Mouse (Mus musculus): ENCODE results near the gene Gm2174.

Gene Gm2174

GRCm38 (mm10) chrX:56447524-56448015 is at the start of gene Gm2174:
Gm2174 (plus strand) TSS chrX:56447965.
- no peaks in the 10 kb centered on the region for H3K9me3 ChIP-seq (ENCODE audit: low read length)
- H3K4me1 ChIP-seq (replicated peaks; ENCODE audit: low read depth, low read length): no peaks in the 10 kb centered on the region
- TF ChIP-seq POU5F1 (IDR thresholded peaks at IDR 0.05; ENCODE audit: borderline replicate concordance, low read length) (no peak), CTCF (conservative IDR thresholded peaks at IDR 0.05; ENCODE audit: low read length) (no peak), NANOG (IDR thresholded peaks at IDR 0.05; ENCODE audit: borderline replicate concordance, low read length) (no peak)
- no peaks in the 10 kb centered on the region for H3K27me3 ChIP-seq (ENCODE audit: insufficient read depth, low read length)
- H3K4me3 ChIP-seq (replicated peaks; ENCODE audit: low read length): no peak within 1 kb of the TSS
- H3K36me3 ChIP-seq (ENCODE audit: insufficient read depth, low read length): no peaks in the 10 kb centered on the region

GRCm38 (mm10) chrX:56404646-56405045 is 43.1 kb upstream of the Gm2174 start:
- no peaks in the 10 kb centered on the region for H3K4me1 ChIP-seq (replicated peaks; ENCODE audit: low read depth, low read length)
- no peaks in the 10 kb centered on the region for H3K36me3 ChIP-seq (ENCODE audit: insufficient read depth, low read length)
- H3K27me3 ChIP-seq (ENCODE audit: insufficient read depth, low read length): no peaks in the 10 kb centered on the region
- H3K4me3 ChIP-seq (replicated peaks; ENCODE audit: low read length): no peak overlapping the region
- TF ChIP-seq POU5F1 (IDR thresholded peaks at IDR 0.05; ENCODE audit: borderline replicate concordance, low read length) (no peak), CTCF (conservative IDR thresholded peaks at IDR 0.05; ENCODE audit: low read length) (no peak), NANOG (IDR thresholded peaks at IDR 0.05; ENCODE audit: borderline replicate concordance, low read length) (no peak)
- H3K9me3 ChIP-seq (ENCODE audit: low read length): no peaks in the 10 kb centered on the region

DNA sequence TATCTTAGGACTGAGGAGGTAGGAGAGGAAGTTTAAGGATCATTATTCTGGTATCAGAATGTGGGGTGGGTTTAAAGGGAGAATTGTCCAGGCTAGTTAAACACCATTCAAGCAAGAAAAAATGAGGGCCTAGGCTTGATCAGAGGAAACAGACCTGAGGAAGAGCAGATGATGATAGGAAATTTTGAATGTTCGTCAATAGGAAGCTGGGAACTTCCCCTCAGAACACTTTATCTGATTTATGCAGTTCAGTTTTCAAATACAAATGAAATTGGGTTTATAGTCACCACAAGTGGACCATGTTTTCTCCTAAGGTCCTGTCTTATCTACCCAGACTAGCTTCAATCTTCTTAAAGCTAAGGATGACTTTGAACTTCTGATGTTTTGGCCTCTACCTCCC is 42.3 kb upstream of the Gm2174 start:
- Histone ChIP-seq H3K36me3 (ENCODE audit: insufficient read depth, low read length) (no peaks in the 10 kb centered on the region), H3K9me3 (ENCODE audit: low read length) (no peaks in the 10 kb centered on the region), H3K27me3 (ENCODE audit: insufficient read depth, low read length) (no peaks in the 10 kb centered on the region), H3K4me1 (replicated peaks; ENCODE audit: low read depth, low read length) (no peaks in the 10 kb centered on the region), H3K4me3 (replicated peaks; ENCODE audit: low read length) (no peak overlapping the region)
- no peak for TF ChIP-seq POU5F1 (IDR thresholded peaks at IDR 0.05; ENCODE audit: borderline replicate concordance, low read length)
- no peak for TF ChIP-seq NANOG (IDR thresholded peaks at IDR 0.05; ENCODE audit: borderline replicate concordance, low read length)

- Histone ChIP-seq H3K9me3 (ENCODE audit: low read length) (no peaks in the 10 kb centered on the region), H3K36me3 (ENCODE audit: insufficient read depth, low read length) (no peaks in the 10 kb centered on the region), H3K27me3 (ENCODE audit: insufficient read depth, low read length) (no peaks in the 10 kb centered on the region), H3K4me3 (replicated peaks; ENCODE audit: low read length) (no peak overlapping the region), H3K4me1 (replicated peaks; ENCODE audit: low read depth, low read length) (no peaks in the 10 kb centered on the region)
- TF ChIP-seq CTCF (conservative IDR thresholded peaks at IDR 0.05; ENCODE audit: low read length) (no peak), NANOG (IDR thresholded peaks at IDR 0.05; ENCODE audit: borderline replicate concordance, low read length) (no peak), POU5F1 (IDR thresholded peaks at IDR 0.05; ENCODE audit: borderline replicate concordance, low read length) (no peak)
These were observed 41.6 kb upstream of the Gm2174 start for GRCm38 (mm10) chrX:56406128-56406527.

GRCm38 (mm10) chrX:56416277-56416676 is 31.5 kb upstream of the Gm2174 start:
- Histone ChIP-seq H3K4me1 (replicated peaks; ENCODE audit: low read depth, low read length) (no peaks in the 10 kb centered on the region), H3K4me3 (replicated peaks; ENCODE audit: low read length) (no peak overlapping the region), H3K36me3 (ENCODE audit: insufficient read depth, low read length) (no peaks in the 10 kb centered on the region), H3K27me3 (ENCODE audit: insufficient read depth, low read length) (no peaks in the 10 kb centered on the region), H3K9me3 (ENCODE audit: low read length) (no peaks in the 10 kb centered on the region)
- no peak for TF ChIP-seq POU5F1 (IDR thresholded peaks at IDR 0.05; ENCODE audit: borderline replicate concordance, low read length)

DNA sequence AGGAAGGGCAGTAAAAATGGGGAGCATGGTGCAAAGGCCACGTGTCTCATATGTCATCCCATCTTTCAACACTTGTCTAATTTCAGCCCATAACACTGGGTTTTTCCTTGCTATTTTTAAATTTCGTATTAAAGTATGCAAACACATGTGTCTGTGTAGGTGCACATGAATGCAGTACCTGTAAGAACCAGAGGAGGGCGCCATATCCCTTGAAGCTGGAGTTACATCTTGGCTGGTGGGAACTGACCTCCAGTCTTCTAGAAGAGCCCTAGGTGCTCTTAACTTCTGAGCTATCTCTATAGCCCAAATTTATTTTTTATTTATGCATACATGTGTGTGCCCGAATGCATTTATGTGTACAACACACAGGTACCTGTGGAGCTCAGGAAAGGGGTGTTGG is 30.2 kb upstream of the Gm2174 start:
- H3K9me3 ChIP-seq (ENCODE audit: low read length): no peaks in the 10 kb centered on the region
- no peaks in the 10 kb centered on the region for H3K4me1 ChIP-seq (replicated peaks; ENCODE audit: low read depth, low read length)
- no peaks in the 10 kb centered on the region for H3K27me3 ChIP-seq (ENCODE audit: insufficient read depth, low read length)
- TF ChIP-seq NANOG (IDR thresholded peaks at IDR 0.05; ENCODE audit: borderline replicate concordance, low read length): no peak
- TF ChIP-seq CTCF (conservative IDR thresholded peaks at IDR 0.05; ENCODE audit: low read length): peak; percentile 47
- no peak for TF ChIP-seq POU5F1 (IDR thresholded peaks at IDR 0.05; ENCODE audit: borderline replicate concordance, low read length)
- no peak overlapping the region for H3K4me3 ChIP-seq (replicated peaks; ENCODE audit: low read length)
- H3K36me3 ChIP-seq (ENCODE audit: insufficient read depth, low read length): no peaks in the 10 kb centered on the region

DNA sequence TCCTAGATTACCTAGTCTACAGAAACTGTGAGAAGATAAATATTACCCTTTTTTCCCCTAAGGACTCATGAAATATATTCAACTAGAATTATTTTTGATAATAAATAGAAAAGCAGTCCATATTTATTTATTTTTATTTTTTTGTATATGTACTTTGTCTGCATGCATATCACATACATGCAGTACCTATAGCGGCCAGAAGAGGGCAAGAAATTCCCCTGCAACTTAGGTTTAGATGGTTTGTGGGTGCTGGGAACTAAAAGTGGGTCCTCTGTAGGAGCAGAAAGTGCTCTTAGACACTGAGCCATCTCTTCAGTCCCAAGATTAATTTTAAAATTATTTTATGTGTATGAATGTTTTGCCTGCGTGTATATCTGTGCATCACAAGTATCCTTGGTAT is 17.2 kb upstream of the Gm2174 start:
- Histone ChIP-seq H3K27me3 (ENCODE audit: insufficient read depth, low read length) (no peaks in the 10 kb centered on the region), H3K9me3 (ENCODE audit: low read length) (no peaks in the 10 kb centered on the region), H3K36me3 (ENCODE audit: insufficient read depth, low read length) (no peaks in the 10 kb centered on the region), H3K4me1 (replicated peaks; ENCODE audit: low read depth, low read length) (no peaks in the 10 kb centered on the region), H3K4me3 (replicated peaks; ENCODE audit: low read length) (no peak overlapping the region)
- no peak for TF ChIP-seq NANOG (IDR thresholded peaks at IDR 0.05; ENCODE audit: borderline replicate concordance, low read length)
- peak; percentile 57 for TF ChIP-seq CTCF (conservative IDR thresholded peaks at IDR 0.05; ENCODE audit: low read length)

DNA sequence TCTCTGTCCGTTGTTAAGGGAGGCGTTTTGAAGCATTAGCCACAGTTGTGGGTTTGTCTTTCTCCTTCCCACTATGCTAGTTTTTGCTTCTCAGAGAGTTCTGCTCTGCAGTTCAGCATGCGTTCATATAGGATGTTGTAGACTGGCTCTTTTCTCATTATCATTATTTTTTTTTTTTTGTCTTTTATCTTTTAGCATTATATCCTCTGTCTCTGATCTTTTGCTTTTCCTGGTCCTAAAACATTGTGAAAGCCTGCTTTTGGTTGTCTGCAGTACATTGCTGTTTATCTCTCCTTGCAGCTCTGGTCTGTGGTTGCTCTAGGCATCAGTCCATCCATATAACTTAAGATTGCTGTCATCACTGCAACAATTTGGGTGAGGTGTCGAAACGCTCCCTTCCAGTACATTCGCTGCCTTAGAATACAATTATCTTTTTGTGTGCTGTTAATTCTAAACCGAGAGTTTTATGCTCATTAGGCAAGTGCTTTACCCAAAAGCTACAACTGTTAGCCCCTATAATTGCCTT is 11.9 kb upstream of the Gm2174 start:
- Histone ChIP-seq H3K4me1 (replicated peaks; ENCODE audit: low read depth, low read length) (no peaks in the 10 kb centered on the region), H3K36me3 (ENCODE audit: insufficient read depth, low read length) (no peaks in the 10 kb centered on the region), H3K9me3 (ENCODE audit: low read length) (no peaks in the 10 kb centered on the region), H3K27me3 (ENCODE audit: insufficient read depth, low read length) (no peaks in the 10 kb centered on the region), H3K4me3 (replicated peaks; ENCODE audit: low read length) (no peak overlapping the region)
- TF ChIP-seq NANOG (IDR thresholded peaks at IDR 0.05; ENCODE audit: borderline replicate concordance, low read length): no peak

DNA sequence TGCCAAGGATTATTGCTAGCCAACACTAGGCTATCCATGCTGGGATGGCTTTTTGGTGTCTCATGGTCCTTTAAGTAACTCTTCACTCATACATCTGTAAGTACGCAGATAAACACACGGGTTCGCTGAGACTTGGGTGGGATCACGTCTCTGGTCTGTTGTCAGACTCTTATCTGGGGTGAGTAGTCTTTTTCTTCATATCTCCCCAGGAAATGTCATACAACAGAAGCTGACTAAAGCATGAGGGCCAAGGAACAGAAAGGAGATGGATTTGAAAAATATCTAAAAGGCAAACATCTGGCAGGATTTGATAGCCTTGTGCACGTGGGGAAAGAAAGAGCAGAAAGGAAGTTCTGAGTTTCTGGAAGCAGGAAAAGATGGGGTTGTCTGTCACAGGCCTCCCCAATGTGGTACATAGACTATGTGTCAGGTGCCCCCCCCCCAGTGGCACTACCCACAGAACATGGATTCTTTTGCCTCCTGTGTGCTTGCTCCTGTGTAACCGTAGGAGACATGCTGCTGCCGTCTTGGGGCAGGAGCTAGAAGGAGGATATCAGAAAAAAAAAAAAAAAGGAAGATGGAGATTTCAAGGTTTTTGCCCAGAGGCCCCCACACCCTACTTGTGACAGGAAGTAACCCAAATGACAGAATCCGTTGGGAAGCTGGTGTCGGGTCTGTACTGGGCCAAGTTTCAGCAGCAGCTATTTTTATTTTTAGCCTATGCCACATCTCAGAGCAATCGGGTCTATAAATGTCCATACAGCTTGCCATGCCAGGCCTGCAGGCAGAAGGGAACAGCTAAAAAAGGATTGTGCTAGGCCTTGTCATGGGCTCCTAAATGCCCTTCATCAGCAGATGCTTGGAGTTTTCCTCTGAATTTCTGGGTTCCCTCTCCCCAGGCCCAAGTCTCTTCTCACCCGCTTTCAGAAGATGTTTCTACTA is 1.0 kb upstream of the Gm2174 start:
- no peaks in the 10 kb centered on the region for H3K36me3 ChIP-seq (ENCODE audit: insufficient read depth, low read length)
- no peaks in the 10 kb centered on the region for H3K27me3 ChIP-seq (ENCODE audit: insufficient read depth, low read length)
- no peaks in the 10 kb centered on the region for H3K4me1 ChIP-seq (replicated peaks; ENCODE audit: low read depth, low read length)
- H3K9me3 ChIP-seq (ENCODE audit: low read length): no peaks in the 10 kb centered on the region
- TF ChIP-seq NANOG (IDR thresholded peaks at IDR 0.05; ENCODE audit: borderline replicate concordance, low read length) (no peak), POU5F1 (IDR thresholded peaks at IDR 0.05; ENCODE audit: borderline replicate concordance, low read length) (no peak), CTCF (conservative IDR thresholded peaks at IDR 0.05; ENCODE audit: low read length) (no peak)
- no peak overlapping the region for H3K4me3 ChIP-seq (replicated peaks; ENCODE audit: low read length)

Data from E14TG2a.4 (cell line).